Mouse (Mus musculus) kidney, adult 2 months (tissue): ENCODE measurements around the gene Pank1. TPM values are rescaled to one million over a fixed set of nuclear protein-coding genes. Genes with fewer than 3 reads are reported as not detected.

ENCODE experiments used
- DNase-seq: peaks from one replicate; pipeline ENCODE4 v3.0.0; 2021
- H3K27ac ChIP-seq: fragments of 200-500 bp; 2 replicates; pipeline ENCODE4 v1.5.1; 2012; ENCODE audit warnings: low read depth, low read length, control low read depth, inconsistent platforms; ENCODE audit not compliant: insufficient read depth
- H3K27me3 ChIP-seq: fragments of 200-500 bp; replicated peaks from 2 replicates; pipeline ENCODE4 v1.6.1; 2012; ENCODE audit warnings: mild to moderate bottlenecking, moderate library complexity, low read length, inconsistent platforms; ENCODE audit not compliant: control insufficient read depth, insufficient read depth
- H3K36me3 ChIP-seq: fragments of 200-500 bp; 2 replicates; pipeline ENCODE4 v1.6.1; 2012; ENCODE audit warnings: mild to moderate bottlenecking, moderate library complexity, low read length, inconsistent platforms; ENCODE audit not compliant: control insufficient read depth, insufficient read depth
- H3K4me1 ChIP-seq: fragments of 200-500 bp; 2 replicates; pipeline ENCODE4 v1.6.1; 2011; ENCODE audit warnings: low read length; ENCODE audit not compliant: control insufficient read depth, insufficient read depth
- H3K4me3 ChIP-seq: fragments of 200-500 bp; 2 replicates; pipeline ENCODE4 v1.5.1; 2011; ENCODE audit warnings: mild to moderate bottlenecking, low read depth, low read length, control low read depth; ENCODE audit not compliant: insufficient read depth
- CTCF ChIP-seq: fragments of 200-500 bp; conservative IDR thresholded peaks from 2 replicates; pipeline ENCODE4 v1.5.1; 2011; ENCODE audit warnings: low read depth, mild to moderate bottlenecking, control low read depth, low read length, moderate library complexity, mixed read lengths; ENCODE audit not compliant: insufficient read depth, insufficient read length
- POLR2A ChIP-seq: fragments of 200-500 bp; IDR thresholded peaks from one replicate; pipeline ENCODE4 v1.6.1; 2011; ENCODE audit warnings: low read depth, low read length, control low read depth
- whole genome bisulfite sequencing: fragments of 180-500 bp; shearing (Covaris S2); methylation state at CpG from one replicate; pipeline ENCODE4 v1.1.7; 2018; 5-methylcytosine and 5-hydroxymethylcytosine counted together
- polyA plus RNA-seq: library from polyadenylated mRNA; depleted of rRNA; stranded (reverse); fragments of >200 nt; gene quantifications from 2 replicates; pipeline ENCODE4 v1.2.3, GENCODE M21; 2012

The Pank1 gene
- polyA plus RNA-seq, 1 experiment, result 14.3 TPM

- WGBS, result 30% methylated on average over 12 of the region's 12 CpGs
- Histone ChIP-seq H3K4me3 (no peak overlapping the region), H3K27ac (no peak overlapping the region), H3K36me3 (no peaks in the 10 kb centered on the region), H3K27me3 (no peaks in the 10 kb centered on the region), H3K4me1 (peaks cover 17% of the 10 kb centered on the region)
- no peak for DNase-seq
- TF ChIP-seq CTCF (no peak), POLR2A (no peak)
These were observed 23.1 kb downstream of the Pank1 start for GRCm38 (mm10) chr19:34856021-34856651.

- Histone ChIP-seq H3K27ac (no peak overlapping the region), H3K4me3 (no peak overlapping the region), H3K36me3 (no peaks in the 10 kb centered on the region; the same call in 1 of the 2 replicates), H3K4me1 (peaks cover 14% of the 10 kb centered on the region; the same call in 1 of the 2 replicates), H3K27me3 (no peaks in the 10 kb centered on the region)
- TF ChIP-seq POLR2A, result no peak
- no peak for TF ChIP-seq CTCF
- DNase-seq, result peak; percentile 76
- WGBS, result 44% methylated on average over 3 of the region's 3 CpGs
These were observed 28.1 kb downstream of the Pank1 start for GRCm38 (mm10) chr19:34851161-34851560.

- DNase-seq, result peak; percentile 92
- H3K27me3 ChIP-seq, result no peaks in the 10 kb centered on the region
- no peak overlapping the region for H3K4me3 ChIP-seq
- TF ChIP-seq CTCF (no peak), POLR2A (no peak)
- 57% methylated on average over 7 of the region's 7 CpGs for WGBS
- H3K4me1 ChIP-seq, result peaks cover 13% of the 10 kb centered on the region; the same call in 1 of the 2 replicates
- no peaks in the 10 kb centered on the region; the same call in 1 of the 2 replicates for H3K36me3 ChIP-seq
- H3K27ac ChIP-seq, result peak overlapping the region; percentile 73
These were observed 29.8 kb downstream of the Pank1 start for GRCm38 (mm10) chr19:34849426-34849825.

GRCm38 (mm10) chr19:34848164-34848563 is 31.1 kb downstream of the Pank1 start:
- TF ChIP-seq POLR2A, result no peak
- no peak for TF ChIP-seq CTCF
- Histone ChIP-seq H3K27me3 (no peaks in the 10 kb centered on the region), H3K4me1 (peaks cover 13% of the 10 kb centered on the region; the same call in 1 of the 2 replicates), H3K27ac (0 out of 2 replicates have a peak overlapping the region, but pooled peaks have one; percentile 36), H3K36me3 (no peaks in the 10 kb centered on the region; the same call in 1 of the 2 replicates), H3K4me3 (no peak overlapping the region)
- WGBS, result 87% methylated on average over 9 of the region's 9 CpGs
- no peak for DNase-seq

GRCm38 (mm10) chr19:34847103-34847502 is 32.2 kb downstream of the Pank1 start:
- H3K27me3 ChIP-seq, result no peaks in the 10 kb centered on the region
- peaks cover 13% of the 10 kb centered on the region; the same call in 1 of the 2 replicates for H3K4me1 ChIP-seq
- no peak for TF ChIP-seq CTCF
- TF ChIP-seq POLR2A, result no peak
- WGBS, result 52% methylated on average over 3 of the region's 3 CpGs
- H3K27ac ChIP-seq, result no peak overlapping the region
- H3K36me3 ChIP-seq, result no peaks in the 10 kb centered on the region; the same call in 1 of the 2 replicates
- no peak overlapping the region for H3K4me3 ChIP-seq
- no peak for DNase-seq

GRCm38 (mm10) chr19:34846508-34847038 is 32.7 kb downstream of the Pank1 start:
- no peak for DNase-seq
- Histone ChIP-seq H3K27ac (no peak overlapping the region), H3K4me1 (peaks cover 13% of the 10 kb centered on the region; the same call in 1 of the 2 replicates), H3K27me3 (no peaks in the 10 kb centered on the region), H3K36me3 (no peaks in the 10 kb centered on the region; the same call in 1 of the 2 replicates), H3K4me3 (no peak overlapping the region)
- 59% methylated on average over 12 of the region's 12 CpGs for WGBS
- TF ChIP-seq POLR2A (no peak), CTCF (no peak)

- WGBS, result 50% methylated on average over 7 of the region's 7 CpGs
- no peaks in the 10 kb centered on the region; the same call in 1 of the 2 replicates for H3K36me3 ChIP-seq
- H3K4me3 ChIP-seq, result no peak overlapping the region
- DNase-seq, result no peak
- H3K4me1 ChIP-seq, result peaks cover 13% of the 10 kb centered on the region; the same call in 1 of the 2 replicates
- TF ChIP-seq CTCF (no peak), POLR2A (no peak)
- H3K27ac ChIP-seq, result no peak overlapping the region
- H3K27me3 ChIP-seq, result no peaks in the 10 kb centered on the region
These were observed 33.2 kb downstream of the Pank1 start for GRCm38 (mm10) chr19:34846005-34846404.
